Mouse (Mus musculus): ENCODE results near the gene Chrnd.

- TF ChIP-seq CTCF (conservative IDR thresholded peaks at IDR 0.05; ENCODE audit: low read length) (no peak), POU5F1 (IDR thresholded peaks at IDR 0.05; ENCODE audit: borderline replicate concordance, low read length) (no peak), NANOG (IDR thresholded peaks at IDR 0.05; ENCODE audit: borderline replicate concordance, low read length) (no peak)
Observed at GRCm38 (mm10) chr1:87183013-87183412, 7.4 kb upstream of the Chrnd start, which contains the start of gene Prss56.
